Mouse (Mus musculus) cortical plate, adult 2 months (tissue): ENCODE results near the gene Slc19a1.

Experiments
- CTCF ChIP-seq: fragments of 200-500 bp; IDR thresholded peaks from 2 replicates; pipeline ENCODE4 v1.5.1; 2011; ENCODE audit warnings: mild to moderate bottlenecking, control low read depth, low read length; ENCODE audit not compliant: insufficient read depth; ENCODE audit errors: extremely low read depth
- POLR2A ChIP-seq: fragments of 200-500 bp; IDR thresholded peaks from 2 replicates; pipeline ENCODE4 v1.6.1; 2011; ENCODE audit warnings: mild to moderate bottlenecking, low read length, control low read depth; ENCODE audit not compliant: insufficient read depth; ENCODE audit errors: extremely low read depth

GRCm38 (mm10) chr10:77070072-77070471 is 38.0 kb downstream of the Slc19a1 start:
- TF ChIP-seq POLR2A (no peak), CTCF (peak; percentile 79)
